Mouse (Mus musculus) ES-E14 (cell line): ENCODE measurements around the gene Dupd1. TPM values are rescaled to one million over a fixed set of nuclear protein-coding genes. Genes with fewer than 3 reads are reported as not detected.

Experiments
- DNase-seq: peaks from one replicate; pipeline ENCODE4 v3.0.0-alpha.2; 2013; ENCODE audit warnings: low read depth, low spot score
- H3K27ac ChIP-seq: 2 replicates; pipeline ENCODE4 v1.5.1; 2012; ENCODE audit warnings: low read depth, mild to moderate bottlenecking, low read length, moderate library complexity, mixed read lengths; ENCODE audit not compliant: poor library complexity, insufficient read depth, severe bottlenecking
- H3K36me3 ChIP-seq: 2 replicates; pipeline ENCODE4 v1.6.1; 2012; ENCODE audit warnings: mild to moderate bottlenecking, low read length, moderate library complexity, mixed read lengths; ENCODE audit not compliant: control insufficient read depth, poor library complexity, insufficient read depth, severe bottlenecking
- H3K4me1 ChIP-seq, 2 experiments: fragments of 150-350 bp in 1 of 2; sonication (generic) in 1 of 2; 2 replicates each; pipeline ENCODE4 v1.6.1; 2012; ENCODE audit warnings: low read length in 2 of 2, mild to moderate bottlenecking in 1 of 2, mixed read lengths in 1 of 2; ENCODE audit not compliant: control insufficient read depth in 2 of 2, insufficient read depth in 2 of 2, poor library complexity in 1 of 2
- H3K4me3 ChIP-seq, 2 experiments: fragments of 150-350 bp in 1 of 2; sonication (generic) in 1 of 2; 2 replicates each; pipeline ENCODE4 v1.5.1; 2012; ENCODE audit warnings: low read length in 2 of 2, low read depth in 1 of 2, mild to moderate bottlenecking in 1 of 2, mixed read lengths in 1 of 2; ENCODE audit not compliant: insufficient read depth in 1 of 2, poor library complexity in 1 of 2, severe bottlenecking in 1 of 2
- H3K9ac ChIP-seq: 2 replicates; pipeline ENCODE4 v1.6.1; 2012; ENCODE audit warnings: low read depth, mild to moderate bottlenecking, low read length, mixed read lengths; ENCODE audit not compliant: poor library complexity, insufficient read depth, severe bottlenecking
- H3K9me3 ChIP-seq: fragments of 150-350 bp; sonication (generic); 2 replicates; pipeline ENCODE4 v1.6.1; 2012; ENCODE audit warnings: low read depth, mild to moderate bottlenecking, low read length; ENCODE audit not compliant: control insufficient read depth, insufficient read depth
- CHD2 ChIP-seq: IDR thresholded peaks from 2 replicates; pipeline ENCODE4 v1.6.1; 2014; ENCODE audit warnings: mild to moderate bottlenecking, low read depth, low read length, inconsistent platforms
- HCFC1 ChIP-seq: IDR thresholded peaks from 2 replicates; pipeline ENCODE4 v1.6.1; 2012; ENCODE audit warnings: low read length, inconsistent platforms, borderline replicate concordance; ENCODE audit not compliant: insufficient read depth
- MAFK ChIP-seq: IDR thresholded peaks from 2 replicates; pipeline ENCODE4 v1.6.1; 2014; ENCODE audit warnings: mild to moderate bottlenecking, low read depth, low read length, inconsistent platforms; ENCODE audit not compliant: insufficient read depth
- ZC3H11A ChIP-seq: IDR thresholded peaks from 2 replicates; pipeline ENCODE4 v1.6.1; 2012; ENCODE audit warnings: low read depth, mild to moderate bottlenecking, inconsistent platforms, low read length, borderline replicate concordance
- ZNF384 ChIP-seq: IDR thresholded peaks from 2 replicates; pipeline ENCODE4 v1.6.1; 2012; ENCODE audit warnings: low read depth, low read length, inconsistent platforms
- in situ Hi-C, 2 experiments: fragments of 600-800 bp; cut with MboI; formaldehyde crosslinking; loops; one replicate each; pipeline ENCODE4 v1.15.1; 2025; ENCODE audit warnings: low sequenced_read_pairs in 2 of 2, inconsistent platforms in 1 of 2; ENCODE audit not compliant: unreplicated experiment in 2 of 2
- total RNA-seq: library from RNA; depleted of rRNA; stranded (reverse); fragments of 300-350 nt; gene quantifications from 2 replicates; pipeline ENCODE4 v1.2.3, GENCODE M21; 2012

The Dupd1 gene
- total RNA-seq, 1 experiment = not detected

DNA sequence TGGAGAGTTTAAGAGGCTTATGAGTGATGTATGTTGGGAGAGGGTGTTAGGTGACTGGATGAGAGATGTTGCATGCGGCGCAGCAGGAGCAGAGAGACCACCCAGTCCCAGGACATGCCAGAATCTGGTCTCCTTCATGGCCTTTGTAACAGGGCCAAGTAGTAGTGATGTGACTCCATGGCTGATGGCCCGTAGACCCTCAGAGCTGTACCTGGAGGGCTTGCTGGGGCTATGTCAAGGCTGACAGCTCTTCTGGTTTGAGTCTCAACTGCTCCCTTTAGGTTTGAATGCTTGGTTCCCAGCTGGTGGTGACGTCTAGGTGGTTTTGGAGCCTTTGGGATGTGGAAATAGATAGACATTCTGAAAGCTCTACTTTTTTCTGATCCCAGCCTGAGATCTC, 15.6 kb upstream of the Dupd1 start:
- Histone ChIP-seq H3K36me3 (no peaks in the 10 kb centered on the region), H3K4me1 (no peaks in the 10 kb centered on the region), H3K27ac (no peak overlapping the region), H3K9me3 (no peaks in the 10 kb centered on the region), H3K9ac (no peak overlapping the region), H3K4me3 (no peak overlapping the region)
- DNase-seq = no peak
- TF ChIP-seq ZNF384 (no peak), MAFK (no peak), HCFC1 (no peak), ZC3H11A (no peak), CHD2 (no peak)
- in situ Hi-C loops = loop anchor here (10.0 to 25.0 kb wide), 2 partner anchors 585 to 593 kb away; no protein-coding TSS in a partner anchor

DNA sequence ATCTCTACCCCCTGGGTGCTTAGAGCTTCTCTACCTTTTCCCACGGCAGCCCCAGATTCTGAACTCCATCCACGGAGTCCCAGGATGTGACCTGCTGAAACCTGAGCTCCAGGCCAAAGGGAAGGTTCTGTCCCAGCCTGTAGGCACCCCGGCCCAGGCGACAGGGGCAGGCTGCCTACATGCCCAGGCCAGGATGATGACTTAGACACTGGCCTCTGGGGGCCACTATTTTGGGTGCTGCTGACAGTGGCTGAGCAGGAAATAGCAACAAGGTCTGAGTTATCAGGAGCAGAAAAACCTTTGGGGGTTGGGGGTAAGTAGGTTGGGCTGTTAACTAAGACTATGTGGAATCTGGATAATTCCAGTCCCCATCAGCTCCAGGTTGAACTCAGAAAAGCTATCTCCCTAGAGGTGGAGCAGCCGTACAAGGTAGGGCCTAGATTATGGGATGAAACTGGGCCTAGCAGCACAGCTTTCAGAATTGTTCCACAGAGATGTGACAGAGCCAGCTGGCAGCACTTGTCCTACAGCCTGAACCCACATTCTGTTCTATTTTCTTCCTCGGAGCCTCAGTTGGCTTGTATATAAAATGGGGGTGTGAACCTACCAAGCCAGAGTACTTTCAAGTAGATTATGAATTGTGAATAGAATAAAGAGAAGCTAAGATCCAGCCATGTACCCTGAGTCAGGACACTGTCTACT, 14.8 kb upstream of the Dupd1 start:
- H3K9ac ChIP-seq = no peak overlapping the region
- no peaks in the 10 kb centered on the region for H3K4me1 ChIP-seq
- H3K27ac ChIP-seq = no peak overlapping the region
- DNase-seq = no peak
- H3K9me3 ChIP-seq = no peaks in the 10 kb centered on the region
- in situ Hi-C loops = loop anchor here in 1 of 2 experiments (25.0 kb wide), 1 partner anchor 592 kb away; no protein-coding TSS in a partner anchor
- no peaks in the 10 kb centered on the region for H3K36me3 ChIP-seq
- H3K4me3 ChIP-seq = no peak overlapping the region
- TF ChIP-seq ZC3H11A = no peak

DNA sequence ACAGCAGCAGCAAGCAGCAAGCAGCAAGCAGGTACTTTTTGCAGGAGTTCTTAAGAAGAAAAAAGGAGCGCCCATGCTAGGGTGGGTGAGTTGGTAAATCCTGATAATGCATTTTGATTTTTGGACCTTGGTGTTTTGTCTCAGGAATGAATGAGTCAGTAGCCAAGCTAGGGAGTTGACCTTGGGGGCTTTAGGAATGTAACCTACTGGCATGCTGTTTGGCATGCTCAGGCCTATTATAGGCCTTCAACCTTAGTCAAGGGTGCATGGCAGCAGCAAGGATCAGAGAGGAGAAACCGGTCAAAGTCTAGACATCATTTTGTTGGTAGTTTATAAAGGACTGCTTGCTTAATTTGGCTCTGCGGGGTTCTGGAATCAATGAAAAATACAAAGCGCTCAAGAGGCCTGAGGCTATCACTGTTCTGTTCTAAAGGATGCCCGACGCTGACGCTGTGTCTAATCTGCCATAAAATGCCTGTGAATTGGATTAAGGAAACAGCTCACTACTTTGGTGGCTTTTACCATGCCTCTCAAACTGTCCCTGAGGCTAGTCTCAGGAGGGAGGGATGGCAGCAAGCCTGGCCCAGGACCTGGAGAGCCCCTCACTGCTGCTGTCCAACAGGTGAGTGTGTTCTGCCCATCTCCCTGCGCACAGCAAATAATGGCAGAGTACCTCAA, 7.8 kb upstream of the Dupd1 start:
- H3K27ac ChIP-seq = no peak overlapping the region
- DNase-seq = no peak
- no peak overlapping the region for H3K9ac ChIP-seq
- in situ Hi-C loops = no loop called here
- H3K4me3 ChIP-seq = no peak overlapping the region
- H3K36me3 ChIP-seq = no peaks in the 10 kb centered on the region
- no peaks in the 10 kb centered on the region for H3K9me3 ChIP-seq
- H3K4me1 ChIP-seq = no peaks in the 10 kb centered on the region
- TF ChIP-seq ZC3H11A (no peak), MAFK (no peak), CHD2 (no peak), ZNF384 (no peak), HCFC1 (no peak)

DNA sequence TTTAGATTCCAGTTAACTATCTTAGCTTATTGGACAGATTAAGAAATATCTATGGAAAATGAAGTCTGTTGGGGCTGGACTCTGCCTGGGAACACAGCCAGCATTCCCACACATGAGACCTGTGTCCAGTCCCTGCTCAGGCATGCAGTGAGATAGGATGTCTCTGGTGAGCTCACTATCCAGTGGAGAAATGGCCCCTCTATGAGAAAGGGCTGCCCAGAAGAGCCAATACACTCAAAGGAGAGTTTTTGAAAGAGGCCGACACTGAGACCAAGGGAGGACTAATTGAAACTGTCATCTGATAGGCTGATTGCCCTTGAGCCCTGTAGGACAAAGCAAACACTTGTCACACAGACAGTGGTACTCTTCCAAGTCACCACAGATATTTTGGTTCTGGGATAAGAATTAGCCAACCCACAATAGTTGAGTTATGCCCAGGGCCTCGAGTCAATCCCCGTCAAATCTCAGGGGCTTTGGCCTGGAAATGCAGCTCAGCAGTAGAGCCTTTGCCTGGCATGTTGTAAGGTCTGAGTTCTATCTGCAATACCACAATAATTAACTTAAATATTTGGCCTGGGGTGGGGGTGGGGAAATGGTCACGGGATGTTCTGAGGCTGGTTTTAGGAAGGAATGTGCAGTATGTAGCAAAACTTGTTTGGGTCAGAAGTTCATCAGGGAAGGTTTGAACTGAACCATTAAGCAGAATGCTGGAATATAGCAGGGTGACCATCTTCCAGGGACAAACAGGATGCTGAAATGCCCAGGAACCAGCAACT, 6.2 kb upstream of the Dupd1 start:
- Histone ChIP-seq H3K4me1 (no peaks in the 10 kb centered on the region), H3K27ac (no peak overlapping the region)
- TF ChIP-seq ZNF384 (no peak), MAFK (no peak), HCFC1 (no peak), CHD2 (no peak), ZC3H11A (no peak)

More for the DNA sequence above, 6.2 kb upstream of the Dupd1 start:
- no peaks in the 10 kb centered on the region for H3K36me3 ChIP-seq
- H3K9ac ChIP-seq = no peak overlapping the region
- no peak for DNase-seq
- H3K4me3 ChIP-seq = no peak overlapping the region
- no peaks in the 10 kb centered on the region for H3K9me3 ChIP-seq
- in situ Hi-C loops = no loop called here
